Mouse (Mus musculus): ENCODE measurements around the gene Rnf19b. TPM values are rescaled to one million over a fixed set of nuclear protein-coding genes. Genes with fewer than 3 reads are reported as not detected.
A peak's percentile ranks its signal among the peaks of the same experiment; 100 is the strongest.

Rnf19b gene
- polyA plus RNA-seq, 1 experiment from 2014 or later = 9.0 TPM

DNA sequence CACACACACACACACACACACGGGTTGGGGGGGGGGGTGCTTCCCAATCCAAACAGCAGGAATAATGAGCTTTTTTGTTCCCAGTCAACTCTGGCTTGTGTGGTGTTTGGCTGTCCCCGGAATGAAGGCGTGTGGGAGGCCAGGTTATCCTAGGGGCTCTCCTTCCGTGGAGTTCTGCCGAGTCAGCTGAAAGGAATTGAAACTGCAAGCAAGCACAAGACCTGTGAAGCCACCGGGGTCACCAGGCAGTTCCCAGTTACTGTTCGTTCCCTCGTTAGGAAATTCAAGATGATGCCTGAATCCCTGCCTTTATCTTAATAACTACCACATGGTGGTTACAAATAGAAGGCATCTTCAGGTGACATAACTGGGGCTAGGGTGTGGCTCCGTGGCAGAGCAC lies 71.3 kb downstream of the Rnf19b start:
- H3K27me3 ChIP-seq (ENCODE audit: control insufficient read depth, insufficient read depth, low read length) = no peaks in the 10 kb centered on the region; the same call in 1 of the 2 replicates
- H3K36me3 ChIP-seq (replicated peaks; ENCODE audit: control insufficient read depth, insufficient read depth, low read depth, low read length) = no peaks in the 10 kb centered on the region
- H3K27ac ChIP-seq (replicated peaks; ENCODE audit: low read depth, low read length) = no peak overlapping the region
- DNase-seq (ENCODE audit: low spot score) (no peak), ATAC-seq (replicated peaks; ENCODE audit: insufficient number of reproducible peaks, low FRiP score, low TSS enrichment, low read depth) (no peak)
- WGBS = 27% methylated on average over 9 of the region's 9 CpGs
- H3K4me1 ChIP-seq (ENCODE audit: control insufficient read depth, insufficient read depth, low read length) = no peaks in the 10 kb centered on the region; the same call in 1 of the 2 replicates
- no peak overlapping the region for H3K4me2 ChIP-seq (ENCODE audit: low read depth, low read length)
- no peaks in the 10 kb centered on the region for H3K9me3 ChIP-seq (replicated peaks; ENCODE audit: control insufficient read depth, low read length)
- no peak overlapping the region for H3K9ac ChIP-seq (replicated peaks; ENCODE audit: low read length)
- no peak overlapping the region for H3K4me3 ChIP-seq (ENCODE audit: low read depth, low read length)

DNA sequence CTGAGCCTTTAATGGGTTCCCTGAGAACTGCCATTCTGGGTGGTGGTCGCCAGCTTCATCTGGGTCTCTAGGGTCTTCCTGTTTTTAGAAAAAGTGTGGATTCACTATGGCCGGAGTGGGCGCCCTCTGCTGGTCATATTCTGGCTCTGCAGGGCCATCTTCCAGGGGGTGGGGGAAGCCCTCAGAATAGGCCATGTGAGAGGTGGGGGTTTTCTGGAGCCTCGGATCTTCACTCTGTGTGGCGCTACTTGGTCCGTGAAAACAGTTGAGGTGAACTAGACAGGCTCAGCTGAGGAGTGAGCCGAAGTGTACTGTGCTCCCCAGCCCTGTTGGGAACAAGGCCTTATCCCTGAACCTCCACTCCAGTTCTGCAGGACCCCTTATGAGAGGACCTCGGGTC lies 72.1 kb downstream of the Rnf19b start:
- H3K4me3 ChIP-seq (ENCODE audit: low read depth, low read length) = peak overlapping the region; percentile 25
- H3K27ac ChIP-seq (replicated peaks; ENCODE audit: low read depth, low read length) = no peak overlapping the region
- peak overlapping the region; percentile 27 for H3K4me2 ChIP-seq (ENCODE audit: low read depth, low read length)
- H3K9ac ChIP-seq (replicated peaks; ENCODE audit: low read length) = no peak overlapping the region
- no peaks in the 10 kb centered on the region; the same call in 1 of the 2 replicates for H3K27me3 ChIP-seq (ENCODE audit: control insufficient read depth, insufficient read depth, low read length)
- DNase-seq (ENCODE audit: low spot score) (peak; percentile 82), ATAC-seq (replicated peaks; ENCODE audit: insufficient number of reproducible peaks, low FRiP score, low TSS enrichment, low read depth) (peak; percentile 53)
- H3K9me3 ChIP-seq (replicated peaks; ENCODE audit: control insufficient read depth, low read length) = no peaks in the 10 kb centered on the region
- 2% methylated on average over 8 of the region's 8 CpGs for WGBS
- no peaks in the 10 kb centered on the region for H3K36me3 ChIP-seq (replicated peaks; ENCODE audit: control insufficient read depth, insufficient read depth, low read depth, low read length)
- no peaks in the 10 kb centered on the region; the same call in 1 of the 2 replicates for H3K4me1 ChIP-seq (ENCODE audit: control insufficient read depth, insufficient read depth, low read length)

DNA sequence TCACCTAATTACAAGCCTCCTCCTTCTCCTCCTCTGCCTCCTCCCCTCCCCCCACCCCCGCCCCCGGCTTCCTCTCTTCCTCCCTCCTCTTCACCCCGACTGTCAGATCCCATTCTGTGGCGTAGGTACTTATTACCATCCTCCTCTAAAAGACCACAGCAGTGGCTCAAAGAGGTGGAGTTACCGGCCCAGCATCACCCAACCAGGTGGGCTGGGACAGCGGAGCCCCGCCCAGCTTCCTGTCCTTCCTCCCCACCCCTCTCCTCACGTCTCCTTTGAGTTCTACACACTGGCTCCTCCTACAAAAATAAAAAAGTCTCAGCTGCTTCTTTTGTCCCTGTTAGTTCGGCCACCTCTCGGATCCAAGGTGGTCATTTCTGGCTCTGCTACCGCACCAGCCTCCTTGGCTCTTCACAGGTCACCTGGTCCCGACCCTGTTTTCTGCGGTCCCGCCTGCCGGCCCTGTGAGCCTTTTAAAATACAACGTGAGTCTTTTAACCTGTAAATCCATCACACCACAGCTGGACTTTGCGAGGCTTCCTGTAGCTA lies 72.8 kb downstream of the Rnf19b start:
- Histone ChIP-seq H3K4me3 (ENCODE audit: low read depth, low read length) (peak overlapping the region; percentile 25; the same call in 1 of the 2 replicates), H3K27ac (replicated peaks; ENCODE audit: low read depth, low read length) (no peak overlapping the region), H3K9me3 (replicated peaks; ENCODE audit: control insufficient read depth, low read length) (no peaks in the 10 kb centered on the region), H3K9ac (replicated peaks; ENCODE audit: low read length) (peak overlapping the region; percentile 18; the same call in 1 of the 2 replicates), H3K27me3 (ENCODE audit: control insufficient read depth, insufficient read depth, low read length) (peaks cover 4% of the 10 kb centered on the region), H3K4me1 (ENCODE audit: control insufficient read depth, insufficient read depth, low read length) (no peaks in the 10 kb centered on the region; the same call in 1 of the 2 replicates), H3K4me2 (ENCODE audit: low read depth, low read length) (peak overlapping the region; percentile 27), H3K36me3 (replicated peaks; ENCODE audit: control insufficient read depth, insufficient read depth, low read depth, low read length) (no peaks in the 10 kb centered on the region)
- WGBS = 3% methylated on average over 15 of the region's 17 CpGs
- DNase-seq (ENCODE audit: low spot score) (peak; percentile 81), ATAC-seq (replicated peaks; ENCODE audit: insufficient number of reproducible peaks, low FRiP score, low TSS enrichment, low read depth) (peak; percentile 72; the same call in 1 of the 2 replicates)

DNA sequence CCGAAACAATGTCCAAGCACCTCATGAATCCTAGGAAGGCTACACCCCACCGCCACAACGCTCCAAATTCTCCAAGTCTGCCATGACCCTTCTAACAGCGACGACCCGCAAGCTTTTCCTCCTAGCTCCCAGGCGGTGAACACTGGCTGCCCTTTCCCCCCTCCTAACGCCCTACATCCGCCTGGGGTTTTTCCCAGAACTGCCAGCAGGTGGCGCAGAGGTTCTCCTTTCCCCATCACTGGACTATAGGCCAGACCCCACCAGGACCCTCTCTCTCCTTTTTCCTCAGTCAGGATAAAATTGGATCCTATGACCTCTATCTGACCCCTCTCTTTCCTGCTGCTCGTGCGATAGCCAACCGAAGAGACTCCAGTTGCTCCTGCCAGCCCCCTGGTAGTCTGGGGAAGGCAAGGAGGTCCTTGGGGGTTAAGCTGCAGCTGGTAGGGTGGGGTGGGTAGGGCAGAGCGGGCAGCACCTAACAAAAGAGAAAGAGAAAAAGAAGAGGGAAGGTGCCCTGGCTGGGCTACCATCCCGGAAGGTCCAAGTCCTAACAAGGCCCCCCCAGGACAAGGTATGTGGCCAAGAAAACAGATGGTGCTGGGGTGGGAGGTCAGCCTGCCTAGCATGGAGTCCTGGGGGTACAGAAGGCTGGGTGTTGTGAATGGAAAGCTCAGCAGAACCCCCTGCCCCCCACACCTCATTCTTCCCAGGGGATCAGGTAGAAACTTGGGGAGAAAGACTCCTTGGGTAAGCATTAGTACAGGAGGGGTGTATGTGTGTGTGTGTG lies 76.9 kb downstream of the Rnf19b start:
- WGBS = 10% methylated on average over 15 of the region's 15 CpGs
- Histone ChIP-seq H3K4me2 (ENCODE audit: low read depth, low read length) (no peak overlapping the region), H3K9ac (replicated peaks; ENCODE audit: low read length) (0 out of 2 replicates have a peak overlapping the region, but pooled peaks have one; percentile 32), H3K27me3 (ENCODE audit: control insufficient read depth, insufficient read depth, low read length) (peaks cover 23% of the 10 kb centered on the region), H3K36me3 (replicated peaks; ENCODE audit: control insufficient read depth, insufficient read depth, low read depth, low read length) (no peaks in the 10 kb centered on the region), H3K27ac (replicated peaks; ENCODE audit: low read depth, low read length) (no peak overlapping the region), H3K4me1 (ENCODE audit: control insufficient read depth, insufficient read depth, low read length) (peaks cover 3% of the 10 kb centered on the region; the same call in 1 of the 2 replicates), H3K4me3 (ENCODE audit: low read depth, low read length) (no peak overlapping the region), H3K9me3 (replicated peaks; ENCODE audit: control insufficient read depth, low read length) (no peaks in the 10 kb centered on the region)
- ATAC-seq (replicated peaks; ENCODE audit: insufficient number of reproducible peaks, low FRiP score, low TSS enrichment, low read depth) (0 out of 2 replicates have a peak, but pooled peaks have one; percentile 32), DNase-seq (ENCODE audit: low spot score) (peak; percentile 93)

Other genes starting within 250 kb of the Rnf19b start
- gene Trim62, start 174.7 kb upstream of the Rnf19b start, polyA plus RNA-seq (2014; fragmentation: Nextera tagmentation; extraction: Ambion mirVana) = 13.9 and 14.6 TPM in 2 replicates
- 14.0 and 14.6 TPM in 2 replicates for gene Azin2, start 95.8 kb upstream of the Rnf19b start, polyA plus RNA-seq (2014; fragmentation: Nextera tagmentation; extraction: Ambion mirVana)
- gene Ak2, start 66.3 kb upstream of the Rnf19b start, polyA plus RNA-seq (2014; fragmentation: Nextera tagmentation; extraction: Ambion mirVana) = 152 and 154 TPM in 2 replicates
- 6.3 and 6.4 TPM in 2 replicates for gene Tmem54, start 47.3 kb downstream of the Rnf19b start, polyA plus RNA-seq (2014; fragmentation: Nextera tagmentation; extraction: Ambion mirVana)
- 3.1 and 3.5 TPM in 2 replicates for gene Hpca, start 63.8 kb downstream of the Rnf19b start, polyA plus RNA-seq (2014; fragmentation: Nextera tagmentation; extraction: Ambion mirVana)
- gene Fndc5, start 78.7 kb downstream of the Rnf19b start, polyA plus RNA-seq (2014; fragmentation: Nextera tagmentation; extraction: Ambion mirVana) = 2.8 and 3.8 TPM in 2 replicates
- gene S100pbp, start 131.5 kb downstream of the Rnf19b start, polyA plus RNA-seq (2014; fragmentation: Nextera tagmentation; extraction: Ambion mirVana) = 22.8 and 24.5 TPM in 2 replicates
- gene Yars, start 131.5 kb downstream of the Rnf19b start, polyA plus RNA-seq (2014; fragmentation: Nextera tagmentation; extraction: Ambion mirVana) = 91.1 and 95.3 TPM in 2 replicates
- gene C77080, start 203.1 kb downstream of the Rnf19b start, polyA plus RNA-seq (2014; fragmentation: Nextera tagmentation; extraction: Ambion mirVana) = 2.4 and 2.5 TPM in 2 replicates
- 0.25 and 0.63 TPM in 2 replicates for gene Sync, start 229.3 kb downstream of the Rnf19b start, polyA plus RNA-seq (2014; fragmentation: Nextera tagmentation; extraction: Ambion mirVana)

Data from embryonic facial prominence, embryonic 11.5 days (tissue).